Mouse (Mus musculus): ENCODE data around the gene Plcb2.

The Plcb2 gene

DNA sequence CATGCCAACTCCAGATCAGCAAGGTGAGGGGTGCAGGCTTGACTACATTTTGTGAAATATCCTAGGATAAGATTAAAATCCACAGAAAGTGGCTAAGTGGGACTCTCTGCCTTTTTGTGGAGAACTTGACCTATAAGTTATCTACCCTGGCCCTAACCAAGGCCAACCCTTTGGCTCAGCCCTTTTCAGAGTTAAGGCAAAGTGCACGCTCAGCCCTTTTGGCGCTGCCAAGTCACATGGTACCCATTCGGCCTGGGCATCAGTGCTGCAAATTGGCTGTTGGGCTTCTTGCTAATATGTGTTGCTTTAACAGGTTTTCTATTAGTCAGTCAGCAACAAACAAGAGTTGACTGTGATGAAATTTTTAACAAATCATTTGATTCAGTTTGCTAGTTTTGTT is 40.4 kb downstream of the Plcb2 start:
- DNase-seq (ENCODE audit: low read depth, low spot score) = no peak

DNA sequence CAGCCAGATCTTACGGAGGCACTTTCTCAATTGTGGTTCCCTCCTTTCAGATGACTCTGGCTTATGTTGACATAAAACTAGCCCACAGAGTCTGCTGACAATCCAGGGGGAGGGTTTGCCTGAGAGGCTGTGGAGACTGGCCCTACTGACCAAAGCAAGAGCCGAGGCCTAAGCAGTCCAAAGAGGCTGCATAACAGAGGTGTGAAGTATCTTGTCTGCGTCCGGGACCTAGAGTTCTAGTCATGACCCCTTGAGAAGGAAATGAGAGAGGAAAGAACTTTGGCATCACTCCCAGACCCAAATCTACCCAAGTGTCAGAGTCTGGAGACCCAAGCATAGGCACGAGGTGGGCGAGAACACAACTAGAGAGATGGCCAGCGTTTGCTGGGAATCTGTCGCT is 41.5 kb downstream of the Plcb2 start:
- DNase-seq (ENCODE audit: low read depth, low spot score) = no peak

DNA sequence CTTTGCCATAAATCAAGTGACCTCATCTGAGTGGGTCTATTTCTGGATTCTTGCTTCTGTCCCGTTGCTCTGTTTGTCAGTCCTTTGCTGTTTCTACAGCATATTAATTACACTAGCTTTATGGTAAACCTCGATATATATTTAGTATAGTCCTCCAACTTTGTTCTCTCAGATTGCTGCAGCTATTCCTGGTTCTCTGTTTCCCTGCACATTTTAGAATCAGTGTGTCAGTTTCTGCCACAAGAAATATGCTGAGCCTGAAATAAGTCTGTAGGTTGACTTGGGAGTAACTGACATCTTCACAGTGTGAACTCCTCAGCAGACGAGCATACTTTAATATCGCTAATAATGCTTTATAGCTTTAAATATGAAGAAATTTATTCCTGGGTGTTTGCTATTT is 43.1 kb downstream of the Plcb2 start:
- no peak for DNase-seq (ENCODE audit: low read depth, low spot score)

GRCm38 (mm10) chr2:118682544-118683260 is 45.5 kb downstream of the Plcb2 start:
- DNase-seq (ENCODE audit: low read depth, low spot score) = no peak

GRCm38 (mm10) chr2:118680926-118681325 is 47.3 kb downstream of the Plcb2 start:
- no peak for DNase-seq (ENCODE audit: low read depth, low spot score)

DNA sequence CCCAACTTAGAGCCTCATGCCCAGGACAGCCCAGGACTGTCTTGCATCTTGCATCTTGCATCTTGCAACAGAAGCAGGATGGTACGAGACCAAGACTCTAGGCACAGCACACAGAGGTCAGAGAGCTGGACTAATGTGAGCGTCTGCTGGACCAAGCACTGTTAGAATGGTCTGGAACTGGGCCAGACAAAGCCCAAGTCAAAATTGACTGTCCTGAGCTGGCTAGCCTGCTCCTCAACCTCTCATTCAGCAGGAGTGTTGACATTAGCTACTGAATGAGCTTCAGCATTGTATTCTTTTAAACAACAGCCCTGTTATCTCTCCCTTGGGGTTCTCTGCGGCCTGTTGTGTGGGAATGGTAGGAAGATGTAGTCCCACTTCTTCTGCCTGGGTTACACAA is 48.7 kb downstream of the Plcb2 start:
- no peak for DNase-seq (ENCODE audit: low read depth, low spot score)

GRCm38 (mm10) chr2:118677817-118678216 is 50.4 kb downstream of the Plcb2 start:
- no peak for DNase-seq (ENCODE audit: low read depth, low spot score)

- no peak for DNase-seq (ENCODE audit: low read depth, low spot score)
These were observed 51.1 kb downstream of the Plcb2 start for GRCm38 (mm10) chr2:118676839-118677741.

DNA sequence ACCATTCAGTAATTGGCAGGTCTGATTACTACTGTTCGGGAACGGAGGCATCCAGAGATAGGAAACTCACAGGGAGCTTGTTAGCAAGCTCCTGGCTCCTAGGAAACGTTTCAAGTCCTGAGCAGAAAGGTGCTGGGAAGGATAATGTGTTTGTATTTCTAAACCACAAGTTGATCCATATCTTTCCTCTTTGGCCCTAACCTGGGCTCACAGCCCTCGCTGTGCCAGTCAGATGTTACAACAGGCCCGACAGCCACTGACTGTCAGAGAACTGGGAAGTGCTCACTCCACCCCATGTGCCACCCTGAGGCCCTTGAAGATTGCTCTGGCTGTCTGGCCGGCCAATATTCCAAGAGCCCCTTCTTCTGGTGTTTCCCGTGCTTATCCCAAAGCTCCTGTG is 53.7 kb downstream of the Plcb2 start:
- DNase-seq (ENCODE audit: low read depth, low spot score) = no peak

GRCm38 (mm10) chr2:118673686-118674465 is 54.4 kb downstream of the Plcb2 start:
- no peak for DNase-seq (ENCODE audit: low read depth, low spot score)

GRCm38 (mm10) chr2:118671728-118672127 is 56.5 kb downstream of the Plcb2 start:
- no peak for DNase-seq (ENCODE audit: low read depth, low spot score)

- DNase-seq (ENCODE audit: low read depth, low spot score) = no peak
These were observed 58.5 kb downstream of the Plcb2 start for GRCm38 (mm10) chr2:118669785-118670184.

DNA sequence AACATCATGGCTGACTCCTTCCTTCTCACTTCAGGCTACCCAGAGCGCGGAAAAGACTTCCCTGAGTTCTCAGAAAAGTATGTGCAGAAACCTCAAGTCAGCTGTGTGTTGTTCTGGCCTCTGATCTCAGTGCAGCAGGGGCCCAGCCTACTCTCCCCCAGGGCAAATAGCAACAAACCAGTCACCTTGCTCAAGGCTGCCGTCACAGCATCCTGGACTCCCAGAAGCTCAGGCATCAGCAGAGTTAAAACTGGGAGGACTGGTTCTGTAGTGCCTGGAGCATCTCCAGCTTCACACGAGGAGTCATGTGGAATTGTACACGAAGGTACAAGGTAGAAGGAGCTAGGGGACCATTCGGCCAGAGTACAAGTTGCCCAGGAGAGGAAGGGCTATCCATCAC is 59.0 kb downstream of the Plcb2 start:
- DNase-seq (ENCODE audit: low read depth, low spot score) = no peak

- DNase-seq (ENCODE audit: low read depth, low spot score) = no peak
These were observed 61.1 kb downstream of the Plcb2 start for GRCm38 (mm10) chr2:118667181-118667580.

DNA sequence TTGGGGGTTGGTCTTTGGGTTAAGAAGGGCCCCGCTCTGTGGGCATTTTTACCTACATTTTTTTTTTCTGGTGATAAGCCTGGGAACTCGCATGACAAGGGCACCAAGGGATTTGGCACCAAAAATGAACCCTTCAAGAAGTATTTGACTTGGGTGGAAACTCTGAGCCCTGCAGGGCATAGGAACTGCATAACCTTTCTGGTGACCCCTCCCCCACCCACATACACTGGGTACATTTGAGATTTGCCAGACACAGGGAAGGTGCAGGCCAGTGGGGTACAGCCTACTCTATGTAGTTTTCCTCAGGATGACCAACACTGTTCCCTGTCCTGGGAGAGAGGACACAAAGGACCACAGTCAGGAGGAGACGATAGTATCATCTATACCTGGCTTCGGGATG is 62.6 kb downstream of the Plcb2 start:
- no peak for DNase-seq (ENCODE audit: low read depth, low spot score)

- no peak for DNase-seq (ENCODE audit: low read depth, low spot score)
These were observed 63.2 kb downstream of the Plcb2 start for GRCm38 (mm10) chr2:118664975-118665516.

GRCm38 (mm10) chr2:118663804-118664766 is 64.2 kb downstream of the Plcb2 start:
- DNase-seq (ENCODE audit: low read depth, low spot score) = no peak

DNA sequence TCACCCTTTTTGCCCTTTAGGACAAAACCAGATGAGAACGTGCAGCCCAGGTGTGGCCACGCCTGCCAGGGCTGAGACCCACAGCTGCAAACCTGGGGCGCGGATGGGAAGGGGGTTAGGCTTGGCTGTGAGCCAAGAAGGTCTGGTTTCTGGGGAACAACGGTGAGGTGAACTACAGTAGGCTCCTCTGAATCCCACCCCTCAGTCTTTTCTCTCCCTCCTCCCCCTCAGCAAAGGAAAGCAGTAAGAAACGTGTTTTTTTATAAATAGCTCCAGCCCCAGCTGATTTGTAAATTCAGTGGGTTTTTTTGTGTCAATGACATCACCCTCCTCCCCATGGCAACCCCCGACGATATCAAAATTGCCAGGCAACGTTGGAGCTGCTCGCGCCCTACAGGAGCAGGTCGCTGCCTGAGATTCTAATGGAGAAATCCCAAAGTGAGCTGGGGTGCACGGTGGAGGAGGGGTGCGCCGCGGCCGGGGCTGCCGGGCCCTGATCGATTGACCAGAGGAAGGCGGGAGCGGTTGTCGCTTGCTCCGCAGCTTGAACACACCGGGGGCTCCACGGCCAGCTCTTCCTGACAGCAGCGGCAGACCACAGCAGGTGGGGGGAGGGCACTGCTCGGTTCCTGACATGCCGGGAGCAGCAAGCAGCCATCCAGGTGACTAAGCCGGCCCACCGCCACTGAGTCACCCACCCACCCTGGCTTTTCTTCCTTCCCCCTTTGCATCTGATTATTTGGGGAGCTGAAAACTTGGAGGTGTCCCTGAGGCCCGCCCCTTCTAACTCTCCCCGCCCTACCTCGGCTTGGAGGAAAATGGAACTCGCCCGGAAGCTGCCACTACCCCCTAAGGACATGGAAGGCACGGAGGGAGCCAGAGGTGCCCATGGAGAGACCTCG is 65.1 kb downstream of the Plcb2 start, which contains the start of gene Pak6:
TSS of gene Pak6 (plus strand) at position 402 of the 902 bp plus-strand sequence.
- DNase-seq (ENCODE audit: low read depth, low spot score) = no peak

DNA sequence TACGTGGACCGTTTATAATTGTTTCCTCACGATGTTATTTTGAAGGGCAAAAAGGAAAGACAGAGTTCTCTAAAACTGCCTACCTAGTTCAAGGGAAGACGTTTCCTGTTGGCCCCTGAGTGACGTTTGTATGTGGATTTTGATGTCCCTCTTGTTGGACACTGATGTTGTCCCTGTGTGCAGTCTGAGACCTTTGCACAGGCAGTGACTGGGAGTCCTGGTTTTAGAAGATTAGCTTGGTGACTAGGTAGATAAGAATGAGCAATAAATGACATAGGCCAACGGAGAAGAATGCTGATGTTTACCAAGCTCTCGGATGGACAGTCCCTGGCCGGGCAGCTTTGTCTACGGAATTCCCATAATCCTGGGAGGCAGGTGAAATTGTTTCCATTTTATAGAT is 66.3 kb downstream of the Plcb2 start:
- DNase-seq (ENCODE audit: low read depth, low spot score) = no peak

Data from WW6 (cell line).